Mouse (Mus musculus): ENCODE data around the gene Ccnl1. TPM values are rescaled to one million over a fixed set of nuclear protein-coding genes. Genes with fewer than 3 reads are reported as not detected.

The Ccnl1 gene
- total RNA-seq (2021), result 10 to 100 TPM; 16.1 to 18.8 TPM
- long read RNA-seq, experiment 1, partial matches to known transcripts, result 6 of 11 reads
- long read RNA-seq, experiment 1, other reads (novel, unspliced or antisense), result 1 of 11 reads
- long read RNA-seq, experiment 2, partial matches to known transcripts, result 0 of 11 reads
- long read RNA-seq, experiment 2, other reads (novel, unspliced or antisense), result 3 of 11 reads

DNA sequence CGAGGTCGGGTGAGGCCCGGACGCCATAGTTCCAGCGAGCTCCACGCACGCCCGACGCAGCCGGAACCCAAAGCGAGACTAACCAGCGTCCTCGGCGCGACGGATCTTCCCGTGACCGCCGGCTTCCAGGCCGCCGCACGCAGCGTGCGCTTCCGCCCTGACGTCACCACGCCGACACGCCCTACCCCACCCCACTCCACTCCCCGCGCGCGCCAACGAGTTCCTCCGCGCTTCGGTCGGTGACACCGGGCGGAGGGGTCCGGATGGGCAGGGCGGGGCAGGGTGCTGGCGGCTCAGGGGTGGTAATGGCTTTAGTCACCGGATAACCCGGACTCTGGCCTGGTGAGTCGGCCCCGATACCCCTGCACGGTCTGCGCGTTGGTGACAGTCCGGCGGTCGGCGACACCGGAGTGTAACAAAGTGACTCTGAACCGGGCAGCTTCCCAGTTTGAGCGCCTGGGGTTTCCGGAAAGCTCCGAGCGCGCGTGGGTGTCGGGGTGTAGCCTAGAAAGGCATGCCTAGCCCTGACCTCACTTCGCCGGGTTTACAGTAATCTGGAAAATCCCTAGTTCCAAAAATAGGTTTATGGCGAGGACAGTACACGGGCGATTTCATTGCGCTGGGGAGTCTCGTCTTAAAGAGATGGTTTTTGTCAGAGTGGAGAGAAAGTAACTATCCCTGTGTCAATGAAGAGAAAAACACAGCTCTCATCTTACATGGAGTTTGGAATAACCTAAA, at the start of gene Ccnl1:
TSS of gene Ccnl1 (minus strand) at position 148 of the 738 bp plus-strand sequence.
- DNase-seq, result peak; percentile 97
- intact Hi-C loops (cut with DNase I; ENCODE audit: low total_unique reads), result loop anchor here (2.0 kb wide), 1 partner anchor 17 kb away; no protein-coding TSS in a partner anchor

DNA sequence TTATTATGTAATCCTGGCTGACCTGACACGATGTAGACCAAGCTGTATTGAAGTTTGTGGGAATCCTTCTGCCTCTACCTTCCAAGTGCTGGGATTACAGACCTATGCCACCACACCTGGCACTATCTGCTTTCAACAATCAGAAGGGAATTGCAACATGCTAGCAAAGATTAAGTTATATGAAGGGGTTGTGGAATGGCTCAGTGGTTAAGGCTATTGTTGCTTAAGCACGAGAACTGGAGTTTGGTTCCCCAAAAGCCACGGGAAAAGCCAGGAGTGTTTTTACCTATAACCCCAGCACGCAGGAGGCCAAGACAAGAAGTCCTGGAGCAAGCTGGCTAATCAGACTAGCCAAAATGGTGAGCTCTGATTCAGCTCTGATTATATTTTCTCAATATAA, 46.9 kb upstream of the Ccnl1 start:
- DNase-seq, result no peak
- intact Hi-C loops (cut with DNase I; ENCODE audit: low total_unique reads), result no loop called here

DNA sequence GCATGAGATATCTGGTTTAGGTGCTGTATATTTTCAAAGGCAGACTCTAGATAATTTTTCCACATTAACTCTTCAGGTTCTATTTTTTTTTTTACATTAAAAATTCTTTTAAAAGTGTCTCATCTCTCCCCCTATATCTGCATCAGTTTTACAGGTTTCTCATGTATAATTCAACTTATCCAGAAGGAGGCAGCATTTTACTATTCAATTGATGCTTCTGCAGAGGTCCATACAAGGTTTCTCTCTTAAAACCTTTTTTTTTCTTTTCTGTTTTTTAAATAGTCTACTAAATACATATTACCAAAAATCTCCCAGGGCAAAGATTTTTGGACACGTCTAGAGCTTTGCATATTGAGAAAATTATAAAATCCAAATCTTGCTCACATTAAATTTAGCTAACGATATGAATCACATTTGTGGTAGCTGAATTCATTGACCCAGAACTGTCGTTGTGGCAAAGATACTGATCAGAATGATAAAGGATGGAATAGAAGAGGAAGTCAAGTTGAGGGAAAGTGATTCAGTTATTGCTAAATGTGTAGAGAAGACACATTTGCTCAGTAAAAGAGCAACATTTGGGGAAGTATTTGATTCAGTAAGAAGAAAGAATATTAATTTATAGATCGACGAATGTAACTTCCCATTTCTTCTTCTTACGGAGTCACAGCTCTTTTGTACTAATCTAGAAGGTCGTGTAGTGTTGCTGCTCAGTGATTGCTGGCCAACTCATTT, 46.3 kb upstream of the Ccnl1 start:
- intact Hi-C loops (cut with DNase I; ENCODE audit: low total_unique reads), result no loop called here
- no peak for DNase-seq

DNA sequence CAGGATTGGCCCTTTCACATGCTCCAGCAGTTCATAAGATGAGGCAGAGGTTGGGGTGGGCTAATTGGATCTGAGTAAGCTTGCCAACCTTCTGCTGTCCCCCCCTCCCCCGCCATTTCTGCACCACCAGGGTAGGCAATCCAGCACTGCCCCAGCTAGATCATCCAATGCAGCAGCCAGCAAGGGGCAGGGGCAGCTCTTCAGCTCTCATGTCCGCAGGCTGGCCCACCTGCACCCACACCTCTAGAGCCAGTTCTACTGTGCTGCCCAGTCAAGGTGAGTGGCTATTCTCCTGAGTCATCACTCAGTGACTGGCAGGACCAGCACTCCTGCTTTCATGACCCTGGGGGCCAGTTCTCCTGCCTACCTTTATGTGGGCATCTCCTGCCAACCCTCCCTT, 42.4 kb upstream of the Ccnl1 start:
- no peak for DNase-seq
- intact Hi-C loops (cut with DNase I; ENCODE audit: low total_unique reads), result no loop called here

DNA sequence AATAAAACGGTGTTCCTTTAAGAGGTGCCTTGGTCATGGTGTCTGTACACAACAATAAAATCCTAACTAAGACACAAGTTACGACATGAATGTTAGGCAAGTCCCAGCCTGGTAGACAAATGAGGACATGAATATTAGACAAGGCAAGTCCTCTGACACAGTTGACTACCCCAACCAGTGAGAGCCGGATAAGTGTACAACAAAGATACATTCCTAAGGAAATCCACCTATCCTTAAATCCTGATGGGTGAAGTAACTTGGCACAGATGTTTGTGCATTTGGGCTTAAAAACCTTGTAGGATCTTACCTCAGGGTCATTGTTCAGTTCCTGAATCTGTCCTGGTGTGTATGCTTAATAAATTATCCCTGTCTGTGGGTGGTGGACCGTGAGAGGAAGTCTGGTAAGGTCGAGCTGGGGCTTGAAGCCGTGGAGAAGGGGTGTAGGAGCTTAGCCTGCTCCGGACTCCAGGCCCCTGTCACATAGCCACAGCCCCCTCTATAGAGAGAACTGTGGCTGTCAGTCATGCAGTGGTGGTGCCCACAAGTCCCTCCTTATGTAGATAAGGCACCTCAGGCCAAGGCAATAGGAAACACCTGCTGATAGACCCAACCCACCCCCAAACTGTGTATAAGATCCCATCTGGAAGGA, 39.4 kb upstream of the Ccnl1 start:
- intact Hi-C loops (cut with DNase I; ENCODE audit: low total_unique reads), result loop anchor here (10.0 kb wide), 2 partner anchors 63 to 133 kb away; no protein-coding TSS in a partner anchor
- DNase-seq, result no peak

DNA sequence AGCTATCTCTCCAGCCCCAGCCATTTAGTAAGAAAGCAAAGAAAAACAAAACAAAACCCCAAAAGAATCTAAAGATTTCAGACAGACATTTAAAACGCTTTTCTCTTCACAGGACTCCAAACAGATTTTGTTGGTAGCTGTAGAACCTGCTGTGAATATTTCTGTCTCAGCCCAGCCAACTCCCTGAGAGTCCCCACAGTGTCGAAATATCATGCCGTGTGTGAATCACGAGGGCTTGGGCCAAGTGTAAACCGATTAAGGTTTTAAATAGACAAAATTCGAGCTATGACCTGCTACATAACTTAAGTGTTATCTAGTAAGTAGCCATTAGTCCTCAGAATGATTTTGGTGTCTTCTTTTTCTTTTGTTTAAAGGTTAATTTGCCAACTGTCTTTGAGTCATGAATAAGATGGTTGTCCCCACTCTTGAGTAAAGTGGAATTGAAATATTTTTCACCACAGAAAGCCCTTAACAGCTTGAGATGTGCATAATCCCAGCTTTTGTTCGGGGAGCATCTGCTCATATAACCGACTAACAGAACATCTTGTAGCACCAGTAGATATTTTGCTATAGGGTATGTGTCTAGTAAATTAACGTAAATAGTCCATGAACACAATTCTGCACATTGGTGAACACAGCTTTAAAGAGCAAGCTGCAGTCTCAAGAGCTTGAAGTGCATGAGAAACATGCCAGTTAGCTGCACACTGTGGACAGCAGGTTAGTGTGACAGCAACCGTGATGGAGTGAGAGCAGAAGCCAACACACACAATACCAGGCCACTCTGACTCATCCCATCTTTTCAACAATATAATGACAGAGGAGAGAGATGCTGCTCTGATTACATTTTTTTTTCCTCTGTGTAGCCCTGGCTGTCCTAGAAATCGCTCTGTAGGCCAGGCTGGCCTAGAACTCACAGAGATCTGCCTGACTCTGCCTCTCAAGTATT, 34.6 kb upstream of the Ccnl1 start:
- intact Hi-C loops (cut with DNase I; ENCODE audit: low total_unique reads), result loop anchor here (10.0 kb wide), 2 partner anchors 58 to 128 kb away; no protein-coding TSS in a partner anchor
- DNase-seq, result no peak

DNA sequence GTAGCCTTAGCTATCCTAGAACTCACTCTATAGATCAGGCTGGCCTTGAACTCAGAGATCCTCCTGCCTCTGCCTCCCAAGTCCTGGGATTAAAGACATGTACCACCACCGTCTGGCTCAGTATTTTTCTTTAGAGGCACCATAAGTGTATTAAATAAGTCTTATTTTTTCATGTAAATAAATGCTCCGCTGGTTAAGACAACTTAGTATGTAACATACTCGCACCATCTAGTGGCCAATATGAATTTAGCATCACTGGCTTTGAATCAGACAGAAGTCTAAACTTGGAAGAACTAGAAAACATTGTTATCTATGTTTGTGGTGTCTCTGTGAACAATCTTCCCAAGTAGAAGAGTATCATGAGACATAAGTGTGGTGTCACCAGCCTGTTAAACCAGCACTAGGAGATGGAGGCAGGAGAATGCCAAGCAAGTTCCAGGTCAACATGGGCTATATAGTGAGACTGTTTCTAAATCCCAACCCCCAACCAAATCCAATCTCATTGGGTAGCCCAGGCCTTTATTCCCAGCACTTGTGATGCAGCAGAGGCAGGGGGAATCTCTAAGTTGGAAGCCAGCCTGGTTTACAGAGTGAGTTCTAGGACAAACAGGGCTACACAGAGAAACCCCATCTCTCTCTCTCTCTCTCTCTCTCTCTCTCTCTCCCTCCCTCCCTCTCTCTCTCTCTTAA, 33.1 kb upstream of the Ccnl1 start:
- no peak for DNase-seq
- intact Hi-C loops (cut with DNase I; ENCODE audit: low total_unique reads), result loop anchor here (10.0 kb wide), 2 partner anchors 56 to 126 kb away; no protein-coding TSS in a partner anchor

DNA sequence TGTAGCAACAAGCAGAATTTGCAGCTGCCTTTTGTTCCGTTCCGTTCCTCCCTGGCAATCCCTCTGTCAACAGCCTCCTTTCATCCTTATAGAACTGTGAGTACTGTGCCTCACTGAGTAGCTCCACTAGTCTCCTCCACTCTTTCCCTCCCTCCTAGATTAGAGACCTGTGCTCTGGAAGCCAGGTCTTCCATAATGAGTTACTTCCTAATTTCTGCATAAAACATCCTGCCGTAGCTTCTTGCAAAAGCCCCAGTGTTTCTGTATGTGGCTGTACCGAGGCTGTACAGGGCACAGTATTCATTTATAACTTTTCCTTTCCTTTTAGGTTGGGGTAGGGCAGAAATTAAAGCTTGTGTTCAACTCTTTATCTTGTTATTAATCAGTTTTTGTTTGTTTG, 32.5 kb upstream of the Ccnl1 start:
- no peak for DNase-seq
- intact Hi-C loops (cut with DNase I; ENCODE audit: low total_unique reads), result loop anchor here (10.0 kb wide), 2 partner anchors 56 to 126 kb away; no protein-coding TSS in a partner anchor

DNA sequence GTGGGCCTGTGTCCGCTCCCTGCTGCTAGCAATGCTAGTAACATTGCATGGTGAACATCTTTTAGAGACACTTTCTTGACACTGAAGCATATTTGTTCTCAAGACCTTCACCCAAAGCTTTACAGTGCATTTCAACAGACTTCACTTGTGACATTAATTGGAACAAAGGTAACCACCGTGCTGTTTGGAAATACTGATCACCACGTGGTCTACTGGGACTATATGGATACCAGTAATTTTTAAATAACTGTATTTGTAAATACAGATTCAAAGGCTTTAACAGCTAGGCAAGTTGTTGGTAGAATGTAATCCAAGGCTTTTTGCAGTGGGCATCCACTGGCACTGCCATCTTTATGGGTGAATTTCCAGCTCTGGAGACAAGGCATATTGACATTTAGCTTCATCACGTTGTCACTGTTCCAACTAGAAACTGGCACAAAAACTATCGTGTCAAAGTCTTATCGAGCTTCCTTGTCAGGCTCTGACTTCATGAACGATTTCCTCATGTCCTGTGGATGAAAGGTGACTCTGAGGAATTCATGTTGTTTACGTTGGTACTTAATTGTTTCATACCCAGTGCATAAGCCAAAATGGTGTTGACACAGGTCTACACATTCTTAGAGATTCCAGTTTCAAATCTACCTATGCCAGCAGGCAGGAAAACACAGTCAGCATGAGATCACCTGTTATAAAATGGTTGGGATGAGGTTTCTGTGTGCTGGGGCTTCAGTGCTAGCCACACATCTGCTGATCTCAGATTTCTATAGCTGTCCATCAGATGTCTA, 30.9 kb upstream of the Ccnl1 start:
- intact Hi-C loops (cut with DNase I; ENCODE audit: low total_unique reads), result no loop called here
- DNase-seq, result no peak

DNA sequence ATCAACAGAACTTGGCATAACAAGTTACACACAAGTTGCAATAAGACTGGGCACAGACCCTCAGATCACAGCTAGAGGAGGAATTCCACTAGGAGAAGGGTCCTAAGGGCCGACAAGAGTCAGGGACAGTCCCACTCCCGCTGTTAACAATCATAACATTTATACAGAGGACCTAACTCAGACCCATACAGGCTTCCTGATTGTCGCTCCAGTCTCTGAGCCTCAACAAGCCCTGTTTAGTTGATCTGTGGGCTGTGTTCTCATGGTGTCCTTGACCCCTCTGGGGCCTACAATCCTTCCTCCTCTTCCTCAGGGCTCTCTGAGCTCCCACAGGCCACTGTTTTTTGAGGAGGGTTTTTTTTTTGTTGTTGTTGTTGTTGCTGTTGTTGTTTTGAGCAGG, 18.2 kb upstream of the Ccnl1 start:
- intact Hi-C loops (cut with DNase I; ENCODE audit: low total_unique reads), result no loop called here
- DNase-seq, result no peak

DNA sequence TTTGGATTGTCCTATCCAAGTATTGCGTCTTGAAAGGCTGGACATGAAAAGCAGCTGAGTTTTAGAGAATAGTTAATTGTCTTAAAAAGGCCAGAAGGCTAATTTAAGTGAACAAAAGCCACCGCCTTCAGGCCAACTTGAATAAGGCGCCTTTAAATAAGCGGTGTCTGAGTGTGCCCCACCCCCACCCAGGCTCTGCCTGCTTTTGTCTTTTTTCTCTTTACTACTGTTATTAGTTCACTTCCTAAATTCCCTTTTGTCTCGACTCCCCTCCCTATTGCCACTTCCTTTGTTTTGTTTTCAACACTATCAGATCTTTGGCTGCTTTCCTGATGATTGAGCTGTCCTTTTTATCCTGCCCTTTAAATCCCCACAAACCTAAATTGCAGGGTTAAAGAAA, 17.3 kb upstream of the Ccnl1 start:
- DNase-seq, result peak; percentile 31

DNA sequence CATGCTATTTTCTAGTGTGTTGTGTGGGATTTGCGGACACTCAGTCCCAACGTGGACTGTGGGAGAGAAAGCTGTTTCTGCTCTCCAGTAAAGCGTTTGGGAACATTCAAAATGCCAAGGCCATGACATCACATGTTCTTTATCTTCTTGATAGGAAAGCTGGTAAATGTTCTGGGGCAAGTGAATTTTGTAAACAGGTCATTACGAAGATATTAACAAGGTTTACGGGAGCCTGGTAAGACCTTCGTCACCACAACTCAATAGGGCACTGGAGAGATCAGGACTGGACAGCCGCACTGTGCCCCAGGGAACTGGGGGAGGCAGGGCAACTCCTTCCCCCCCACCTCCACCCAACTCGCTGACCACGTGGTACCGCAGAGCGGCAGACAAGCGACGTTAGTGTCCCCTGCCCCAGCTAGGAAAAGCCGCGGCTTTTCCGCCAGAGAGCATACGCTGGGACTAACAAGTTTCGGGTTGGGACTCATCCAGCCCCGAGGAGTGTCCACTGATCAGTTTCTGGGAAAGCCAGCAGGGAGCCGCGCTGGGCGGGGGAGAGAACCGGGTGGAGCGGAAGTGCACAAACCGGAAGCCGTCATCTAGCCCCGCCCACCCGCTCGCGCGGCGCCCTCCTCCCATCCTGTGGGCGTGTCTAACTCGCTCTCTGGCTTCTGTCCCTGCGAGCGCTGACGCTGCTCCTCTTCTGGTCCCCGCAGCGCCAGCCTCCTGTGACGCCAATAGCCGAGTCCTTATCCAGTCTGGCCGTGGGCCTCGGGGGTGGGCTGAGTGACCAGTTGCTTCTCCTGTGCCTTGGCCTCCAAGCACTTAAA, 16.4 kb upstream of the Ccnl1 start:
- intact Hi-C loops (cut with DNase I; ENCODE audit: low total_unique reads), result loop anchor here (2.0 kb wide), 1 partner anchor 16 kb away; the partner anchor contains the start of gene Ccnl1
- peak; percentile 99 for DNase-seq

More for the DNA sequence above, 17.3 kb upstream of the Ccnl1 start:
- intact Hi-C loops (cut with DNase I; ENCODE audit: low total_unique reads), result loop anchor here (2.0 kb wide), 1 partner anchor 17 kb away; the partner anchor contains the start of gene Ccnl1

DNA sequence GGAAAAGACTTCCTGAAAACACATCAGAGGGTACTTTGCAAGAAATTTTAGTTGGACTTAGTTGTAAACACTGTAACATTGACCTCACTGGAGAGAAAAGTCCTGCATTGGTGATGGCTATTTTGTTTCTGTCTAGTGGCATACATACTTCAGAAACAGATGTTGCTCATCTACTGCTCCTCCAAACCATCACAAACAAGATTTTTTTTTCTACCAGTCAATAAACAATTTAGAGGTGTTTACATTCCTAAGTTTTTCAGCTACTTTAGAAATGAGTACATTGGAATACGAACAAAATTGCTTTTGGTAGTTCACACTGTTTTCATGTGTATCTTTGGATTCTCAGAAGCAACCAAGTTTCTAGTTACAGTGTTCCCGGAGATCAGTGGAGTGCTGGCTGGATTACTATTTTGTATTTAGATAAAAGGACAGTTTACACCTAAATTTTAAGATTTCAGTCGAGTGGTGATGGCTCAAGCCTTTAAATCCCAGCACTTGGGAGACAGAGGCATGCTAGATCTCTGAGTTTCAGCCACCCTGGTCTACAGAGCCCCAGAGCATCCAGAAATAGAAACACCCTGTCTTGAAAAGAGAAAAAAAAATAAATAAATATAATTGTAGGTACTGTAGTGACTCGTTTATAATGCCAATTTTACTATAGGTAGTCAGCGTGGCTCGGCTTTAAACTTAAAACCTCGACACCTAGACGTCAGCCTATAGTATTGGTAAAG, 15.6 kb upstream of the Ccnl1 start:
- intact Hi-C loops (cut with DNase I; ENCODE audit: low total_unique reads), result loop anchor here (2.0 kb wide), 1 partner anchor 15 kb away; the partner anchor contains the start of gene Ccnl1

DNA sequence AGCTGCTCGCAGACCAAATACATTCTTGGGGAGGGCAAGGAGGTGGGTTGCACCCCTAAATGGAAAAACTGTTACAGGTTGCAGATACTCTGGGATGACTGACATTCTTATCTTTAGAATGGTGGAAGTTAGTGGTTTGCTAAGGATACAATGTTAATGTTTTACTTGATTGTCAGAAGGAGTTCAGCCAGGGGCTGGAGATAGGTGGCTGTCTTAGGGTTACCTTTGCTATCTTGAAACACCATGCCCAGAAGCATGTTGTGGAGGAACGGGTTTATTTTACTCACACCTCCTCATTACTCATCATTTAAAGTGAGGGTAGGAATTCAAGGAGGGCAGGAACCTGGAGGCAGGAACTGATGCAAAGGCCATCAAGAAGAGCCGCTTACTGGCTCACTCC, 11.1 kb upstream of the Ccnl1 start:
- no peak for DNase-seq
- intact Hi-C loops (cut with DNase I; ENCODE audit: low total_unique reads), result no loop called here

More for the DNA sequence above, 15.6 kb upstream of the Ccnl1 start:
- no peak for DNase-seq

DNA sequence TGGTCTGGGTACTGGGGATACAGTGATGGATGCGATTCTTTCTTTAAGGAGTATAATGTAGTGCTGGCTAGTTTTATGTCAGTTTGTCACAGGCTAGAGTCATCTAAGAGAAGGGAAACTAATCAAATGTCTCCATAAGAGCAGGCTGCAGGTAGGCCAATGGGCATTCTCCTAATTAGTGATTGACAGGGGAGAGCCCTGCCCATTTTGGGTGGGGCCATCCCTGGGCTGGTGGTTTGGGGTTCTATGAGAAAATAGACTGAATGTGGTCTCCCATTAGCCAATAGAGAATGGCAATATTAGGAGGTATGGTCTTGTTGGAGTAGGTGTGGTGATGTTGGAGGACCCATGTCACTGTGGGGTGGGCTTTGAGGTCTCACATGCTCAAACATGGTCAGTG, 8.3 kb upstream of the Ccnl1 start:
- intact Hi-C loops (cut with DNase I; ENCODE audit: low total_unique reads), result no loop called here
- no peak for DNase-seq

Measured in gastrocnemius, postnatal 14 days (tissue).